Mouse (Mus musculus) left cerebral cortex, postnatal 10 days (tissue): Measurements from ENCODE around the gene Sumo1. TPM values are rescaled to one million over a fixed set of nuclear protein-coding genes. Genes with fewer than 3 reads are reported as not detected.
A peak's percentile ranks its signal among the peaks of the same experiment; 100 is the strongest.
"Not testable (repeated sequence)": the region's sequence is repeated elsewhere in the genome, so short reads cannot be mapped to it uniquely, and the experiment has no call there.

ENCODE experiments used
- DNase-seq, 2 experiments: peaks; one replicate each; pipeline ENCODE4 v3.0.0; 2021 to 2022; ENCODE audit warnings: low spot score in 2 of 2, mixed read lengths in 1 of 2; ENCODE audit errors: extremely low spot score in 1 of 2
- intact Hi-C: fragments of 180-260 bp; cut with DNase I; formaldehyde crosslinking; loops from one replicate; pipeline ENCODE4 v1.15.1; 2025
- total RNA-seq, 2 experiments: library from RNA; stranded (reverse); gene quantifications; 2 replicates each; pipeline ENCODE4 v1.2.3; 2021

The Sumo1 gene
- total RNA-seq, 2 experiments from 2014 or later: 105 to 111 TPM

- intact Hi-C loops: not testable (repeated sequence)
Observed at GRCm38 (mm10) chr1:59646502-59646901, 24.1 kb downstream of the Sumo1 start.

GRCm38 (mm10) chr1:59642488-59642887, 28.1 kb downstream of the Sumo1 start:
- no peak for DNase-seq
- intact Hi-C loops: no loop called here

More at GRCm38 (mm10) chr1:59646502-59646901, 24.1 kb downstream of the Sumo1 start:
- DNase-seq: not testable (repeated sequence)

GRCm38 (mm10) chr1:59638371-59638770, 32.3 kb downstream of the Sumo1 start:
- DNase-seq: no peak
- intact Hi-C loops: no loop called here

GRCm38 (mm10) chr1:59636349-59636748, 34.3 kb downstream of the Sumo1 start:
- intact Hi-C loops: no loop called here
- no peak for DNase-seq

- intact Hi-C loops: no loop called here
- no peak for DNase-seq
Observed at GRCm38 (mm10) chr1:59633056-59633455, 37.6 kb downstream of the Sumo1 start.

- DNase-seq: no peak
- intact Hi-C loops: no loop called here
Observed at GRCm38 (mm10) chr1:59631986-59632659, 38.5 kb downstream of the Sumo1 start.

GRCm38 (mm10) chr1:59630356-59630755, 40.3 kb downstream of the Sumo1 start:
- DNase-seq, intact Hi-C loops: not testable (repeated sequence)

- intact Hi-C loops: no loop called here
Observed at GRCm38 (mm10) chr1:59629194-59629593, 41.4 kb downstream of the Sumo1 start.

GRCm38 (mm10) chr1:59625410-59625809, 45.2 kb downstream of the Sumo1 start:
- intact Hi-C loops: no loop called here

More at GRCm38 (mm10) chr1:59629194-59629593, 41.4 kb downstream of the Sumo1 start:
- no peak for DNase-seq

GRCm38 (mm10) chr1:59623325-59624017, 47.2 kb downstream of the Sumo1 start:
- intact Hi-C loops: loop anchor here (2.0 to 5.0 kb wide), 2 partner anchors 307 to 376 kb away; no protein-coding TSS in a partner anchor
- DNase-seq: peak; percentile 60 to 73

More at GRCm38 (mm10) chr1:59625410-59625809, 45.2 kb downstream of the Sumo1 start:
- DNase-seq: no peak

- intact Hi-C loops: no loop called here
- no peak for DNase-seq
Observed at GRCm38 (mm10) chr1:59619201-59619600, 51.4 kb downstream of the Sumo1 start.

GRCm38 (mm10) chr1:59615021-59615420, 55.6 kb downstream of the Sumo1 start:
- intact Hi-C loops: no loop called here

GRCm38 (mm10) chr1:59613795-59614194, 56.8 kb downstream of the Sumo1 start:
- intact Hi-C loops: no loop called here
- peak in 1 of 2 experiments; percentile 78 for DNase-seq

More at GRCm38 (mm10) chr1:59615021-59615420, 55.6 kb downstream of the Sumo1 start:
- DNase-seq: no peak

- intact Hi-C loops: no loop called here
- no peak for DNase-seq
Observed at GRCm38 (mm10) chr1:59610929-59611328, 59.7 kb downstream of the Sumo1 start.

GRCm38 (mm10) chr1:59609896-59610295, 60.7 kb downstream of the Sumo1 start:
- DNase-seq: no peak
- intact Hi-C loops: no loop called here

GRCm38 (mm10) chr1:59609458-59609857, 61.2 kb downstream of the Sumo1 start:
- intact Hi-C loops: no loop called here
- DNase-seq: no peak

- intact Hi-C loops: no loop called here
- no peak for DNase-seq
Observed at GRCm38 (mm10) chr1:59608920-59609319, 61.7 kb downstream of the Sumo1 start.

- intact Hi-C loops: no loop called here
- DNase-seq: no peak
Observed at GRCm38 (mm10) chr1:59608125-59608762, 62.4 kb downstream of the Sumo1 start.

- DNase-seq: no peak
Observed at GRCm38 (mm10) chr1:59607071-59607470, 63.6 kb downstream of the Sumo1 start.

GRCm38 (mm10) chr1:59606479-59606878, 64.2 kb downstream of the Sumo1 start:
- no peak for DNase-seq
- intact Hi-C loops: no loop called here

More at GRCm38 (mm10) chr1:59607071-59607470, 63.6 kb downstream of the Sumo1 start:
- intact Hi-C loops: no loop called here
